Mouse (Mus musculus): Measurements from ENCODE around the gene Gabrb1. TPM values are rescaled to one million over a fixed set of nuclear protein-coding genes. Genes with fewer than 3 reads are reported as not detected.

Gene Gabrb1
- polyA plus RNA-seq, 1 experiment = 0.22 TPM

GRCm38 (mm10) chr5:71828996-71829395 is 171.1 kb downstream of the Gabrb1 start:
- no peak for DNase-seq (ENCODE audit: low spot score)

- DNase-seq (ENCODE audit: low spot score) = no peak
Measured at GRCm38 (mm10) chr5:71830342-71830741, 172.4 kb downstream of the Gabrb1 start.

- no peak for DNase-seq (ENCODE audit: low spot score)
Measured at GRCm38 (mm10) chr5:71842241-71842640, 184.3 kb downstream of the Gabrb1 start.

- no peak for DNase-seq (ENCODE audit: low spot score)
Measured at GRCm38 (mm10) chr5:71898214-71898613, 240.3 kb downstream of the Gabrb1 start.

- DNase-seq (ENCODE audit: low spot score) = no peak
Measured at GRCm38 (mm10) chr5:71903399-71903798, 245.5 kb downstream of the Gabrb1 start.

GRCm38 (mm10) chr5:71914028-71914427 is 256.1 kb downstream of the Gabrb1 start:
- no peak for DNase-seq (ENCODE audit: low spot score)

GRCm38 (mm10) chr5:71915711-71916110 is 257.8 kb downstream of the Gabrb1 start:
- no peak for DNase-seq (ENCODE audit: low spot score)

- no peak for DNase-seq (ENCODE audit: low spot score)
Measured at GRCm38 (mm10) chr5:71917206-71917605, 259.3 kb downstream of the Gabrb1 start.

GRCm38 (mm10) chr5:71923636-71924035 is 265.7 kb downstream of the Gabrb1 start:
- DNase-seq (ENCODE audit: low spot score) = no peak

- no peak for DNase-seq (ENCODE audit: low spot score)
Measured at GRCm38 (mm10) chr5:71926336-71926735, 268.4 kb downstream of the Gabrb1 start.

- no peak for DNase-seq (ENCODE audit: low spot score)
Measured at GRCm38 (mm10) chr5:71930036-71930435, 272.1 kb downstream of the Gabrb1 start.

- no peak for DNase-seq (ENCODE audit: low spot score)
Measured at GRCm38 (mm10) chr5:71951398-71951797, 293.5 kb downstream of the Gabrb1 start.

GRCm38 (mm10) chr5:71955070-71955685 is 297.3 kb downstream of the Gabrb1 start:
- DNase-seq (ENCODE audit: low spot score) = no peak

- no peak for DNase-seq (ENCODE audit: low spot score)
Measured at GRCm38 (mm10) chr5:71964876-71965432, 307.0 kb downstream of the Gabrb1 start.

- DNase-seq (ENCODE audit: low spot score) = no peak
Measured at GRCm38 (mm10) chr5:71965529-71965928, 307.6 kb downstream of the Gabrb1 start.

- no peak for DNase-seq (ENCODE audit: low spot score)
Measured at GRCm38 (mm10) chr5:71970140-71970800, 312.4 kb downstream of the Gabrb1 start.

GRCm38 (mm10) chr5:71972831-71973230 is 314.9 kb downstream of the Gabrb1 start:
- DNase-seq (ENCODE audit: low spot score) = no peak

GRCm38 (mm10) chr5:71976133-71976532 is 318.2 kb downstream of the Gabrb1 start:
- no peak for DNase-seq (ENCODE audit: low spot score)

- no peak for DNase-seq (ENCODE audit: low spot score)
Measured at GRCm38 (mm10) chr5:71976571-71977061, 318.7 kb downstream of the Gabrb1 start.

- no peak for DNase-seq (ENCODE audit: low spot score)
Measured at GRCm38 (mm10) chr5:71986561-71986960, 328.6 kb downstream of the Gabrb1 start.

GRCm38 (mm10) chr5:71986983-71987398 is 329.1 kb downstream of the Gabrb1 start:
- no peak for DNase-seq (ENCODE audit: low spot score)

GRCm38 (mm10) chr5:71999466-71999865 is 341.6 kb downstream of the Gabrb1 start:
- DNase-seq (ENCODE audit: low spot score) = no peak

- no peak for DNase-seq (ENCODE audit: low spot score)
Measured at GRCm38 (mm10) chr5:72003811-72004435, 346.0 kb downstream of the Gabrb1 start.
